In genomic region chr19:59942716-59943321, GRCm38 (mm10) we compare ENCODE assay signal across 8 mouse cellular contexts. TPM values are rescaled to one million over a fixed set of nuclear protein-coding genes. Genes with fewer than 3 reads are reported as not detected.
DNase-seq lines count a peak whose midpoint lies in the region; ATAC-seq and TF ChIP-seq lines count a peak whose summit lies in the region.

No protein-coding gene starts in this region.

- WGBS in forebrain, embryonic 16.5 days: under 1% methylated on average over 27 of the region's 27 CpGs
- under 1% methylated on average over 26 of the region's 27 CpGs for WGBS in midbrain, embryonic 14.5 days

- peak overlapping the region; percentile 94 for H3K27ac ChIP-seq in left cerebral cortex, adult 2 months
- peak overlapping the region; percentile 90 for H3K27ac ChIP-seq in forebrain, embryonic 16.5 days (ENCODE audit: low read length)
- peak overlapping the region; percentile 93 for H3K27ac ChIP-seq in midbrain, embryonic 14.5 days (replicated peaks; ENCODE audit: low read depth, low read length)

- intact Hi-C loops in left cerebral cortex, adult 2 months (cut with DNase I): loop anchor here (2.0 to 5.0 kb wide), 3 partner anchors 199 to 486 kb away; partner anchors contain the start of gene Fam204a
- intact Hi-C loops in left cerebral cortex, postnatal 10 days (cut with DNase I): loop anchor here (5.0 to 10.0 kb wide), 2 partner anchors 202 to 481 kb away; no protein-coding TSS in a partner anchor

- H3K27me3 ChIP-seq in forebrain, embryonic 16.5 days (replicated peaks; ENCODE audit: control insufficient read depth, insufficient read depth, low read length): no peaks in the 10 kb centered on the region
- no peaks in the 10 kb centered on the region for H3K27me3 ChIP-seq in midbrain, embryonic 14.5 days (ENCODE audit: control insufficient read depth, insufficient read depth, low read length)

- H3K4me2 ChIP-seq in forebrain, embryonic 16.5 days (ENCODE audit: low read length): peak overlapping the region; percentile 77
- peak overlapping the region; percentile 76 for H3K4me2 ChIP-seq in midbrain, embryonic 14.5 days (ENCODE audit: low read length)

- peak; percentile 9 to 13 for DNase-seq in left cerebral cortex, adult 2 months (ENCODE audit: extremely low spot score in 1 of 2, low spot score in 2 of 2)
- DNase-seq in left cerebral cortex, postnatal 10 days (ENCODE audit: extremely low spot score in 1 of 2, low spot score in 2 of 2): no peak
- peak; percentile 14 for DNase-seq in WW6 (ENCODE audit: low read depth, low spot score)
- peak; percentile 6 to 23 for DNase-seq in layer of hippocampus, adult 8-10 months (ENCODE audit: low spot score in 2 of 2)
- no peak for DNase-seq in midbrain, embryonic 14.5 days
- no peak for DNase-seq in cerebellum, postnatal 10 days
- DNase-seq in MN1 (ENCODE audit: low spot score): no peak

- H3K9ac ChIP-seq in forebrain, embryonic 16.5 days (replicated peaks; ENCODE audit: low read depth, low read length): peak overlapping the region; percentile 98
- H3K9ac ChIP-seq in midbrain, embryonic 14.5 days (replicated peaks; ENCODE audit: low read length): peak overlapping the region; percentile 95

- ATAC-seq in forebrain, embryonic 16.5 days: peak; percentile 75
- ATAC-seq in midbrain, embryonic 14.5 days (ENCODE audit: low FRiP score, low TSS enrichment): peak; percentile 82

- no peaks in the 10 kb centered on the region for H3K36me3 ChIP-seq in forebrain, embryonic 16.5 days (ENCODE audit: control insufficient read depth, insufficient read depth)
- H3K36me3 ChIP-seq in midbrain, embryonic 14.5 days (ENCODE audit: control insufficient read depth, insufficient read depth, low read length): no peaks in the 10 kb centered on the region

- no peaks in the 10 kb centered on the region for H3K9me3 ChIP-seq in forebrain, embryonic 16.5 days (ENCODE audit: control insufficient read depth, low read length)
- H3K9me3 ChIP-seq in midbrain, embryonic 14.5 days (ENCODE audit: control insufficient read depth, low read length): no peaks in the 10 kb centered on the region

- peak overlapping the region; percentile 62 for H3K4me3 ChIP-seq in left cerebral cortex, adult 2 months
- H3K4me3 ChIP-seq in forebrain, embryonic 16.5 days (replicated peaks; ENCODE audit: low read length): peak overlapping the region; percentile 89
- H3K4me3 ChIP-seq in midbrain, embryonic 14.5 days (replicated peaks; ENCODE audit: low read depth, low read length): peak overlapping the region; percentile 78

- no peak for TF ChIP-seq CTCF in left cerebral cortex, adult 2 months (IDR thresholded peaks at IDR 0.05)

- peaks cover 19% of the 10 kb centered on the region for H3K4me1 ChIP-seq in forebrain, embryonic 16.5 days (replicated peaks; ENCODE audit: control insufficient read depth, insufficient read depth, low read length)
- peaks cover 32% of the 10 kb centered on the region for H3K4me1 ChIP-seq in midbrain, embryonic 14.5 days (ENCODE audit: control insufficient read depth, insufficient read depth, low read length)

RNA-seq across cellular contexts. Expression of gene Rab11fip2, which starts 0.6 kb away (rescaled TPM):
- 10 to 100 TPM; 69.2 to 73.3 TPM for total RNA-seq in left cerebral cortex, adult 2 months (2021)
- 10 to 100 TPM; 74.4 to 76.3 TPM for total RNA-seq in left cerebral cortex, postnatal 10 days (2021)
- 10.8 and 11.0 TPM in 2 replicates for polyA plus RNA-seq in forebrain, embryonic 16.5 days (2015; fragmentation: Nextera tagmentation; extraction: Ambion mirVana)
- 10 to 100 TPM; 63.9 to 73.9 (median 69.2) TPM for total RNA-seq in layer of hippocampus, adult 8-10 months (2022)
- polyA plus RNA-seq in midbrain, embryonic 14.5 days (2014; fragmentation: Nextera tagmentation; extraction: Ambion mirVana): 16.3 and 22.6 TPM in 2 replicates

Comparison
In these comparisons a context has a peak if more than half of its experiments do, and no peak if none do; other contexts are left out.
1. DNase-seq: peak in left cerebral cortex, adult 2 months (2 of 2), WW6 (single experiment) and layer of hippocampus, adult 8-10 months (2 of 2); none in left cerebral cortex, postnatal 10 days (0 of 2), midbrain, embryonic 14.5 days (single experiment), cerebellum, postnatal 10 days (0 of 2) and MN1 (single experiment).
2. Peak in every context shown above with its lines, with median percentiles within 50 percentile points of each other: H3K27ac ChIP-seq and H3K4me3 ChIP-seq.